Mouse (Mus musculus) CH12.LX (cell line): ENCODE measurements around the gene Lrp5. TPM values are rescaled to one million over a fixed set of nuclear protein-coding genes. Genes with fewer than 3 reads are reported as not detected.
A peak's percentile ranks its signal among the peaks of the same experiment; 100 is the strongest.

Experiments
- DNase-seq: peaks from one replicate; pipeline ENCODE4 v3.0.0-alpha.2; 2013; ENCODE audit errors: extremely low read depth
- H3K27ac ChIP-seq: 2 replicates; pipeline ENCODE4 v1.5.1; 2012; ENCODE audit warnings: low read depth, mild to moderate bottlenecking, control low read depth, moderate library complexity; ENCODE audit not compliant: insufficient read depth
- H3K27me3 ChIP-seq: replicated peaks from 2 replicates; pipeline ENCODE3; 2012; ENCODE audit warnings: inconsistent platforms
- H3K36me3 ChIP-seq, 2 experiments: replicated peaks in 1 of 2; 2 replicates each; pipeline versions ENCODE3 to v1.6.1; 2012; ENCODE audit warnings: inconsistent platforms in 1 of 2, low read length in 1 of 2, mild to moderate bottlenecking in 1 of 2, mixed read lengths in 1 of 2, moderate library complexity in 1 of 2; ENCODE audit not compliant: control insufficient read depth in 1 of 2, insufficient read depth in 1 of 2
- H3K4me1 ChIP-seq, 2 experiments: 2 replicates each; pipeline ENCODE4 v1.6.1; 2012; ENCODE audit warnings: inconsistent platforms in 1 of 2, moderate library complexity in 1 of 2; ENCODE audit not compliant: insufficient read depth in 2 of 2, control insufficient read depth in 1 of 2
- H3K4me2 ChIP-seq: 2 replicates; pipeline ENCODE4 v1.6.1; 2012; ENCODE audit warnings: low read depth, mild to moderate bottlenecking, control low read depth; ENCODE audit not compliant: poor library complexity, insufficient read depth, severe bottlenecking
- H3K4me3 ChIP-seq, 3 experiments: fragments of 150-350 bp in 1 of 3; sonication (generic) in 1 of 3; replicated peaks in 1 of 3; 2 replicates each; pipeline versions ENCODE3 to v1.5.1; 2011 to 2012; ENCODE audit warnings: low read depth in 2 of 3, low read length in 2 of 3, mild to moderate bottlenecking in 2 of 3, moderate library complexity in 2 of 3, control low read depth in 1 of 3, improper control_type of control experiment in 1 of 3, inconsistent platforms in 1 of 3, mixed read lengths in 1 of 3; ENCODE audit not compliant: poor library complexity in 1 of 3
- H3K79me2 ChIP-seq: replicated peaks from 2 replicates; pipeline ENCODE4 v1.6.1; 2012; ENCODE audit warnings: mild to moderate bottlenecking, moderate library complexity; ENCODE audit not compliant: control insufficient read depth, poor library complexity, insufficient read depth, severe bottlenecking; ENCODE audit errors: extremely low read depth
- H3K9ac ChIP-seq: 2 replicates; pipeline ENCODE4 v1.6.1; 2012; ENCODE audit warnings: low read depth, mild to moderate bottlenecking, control low read depth, moderate library complexity; ENCODE audit not compliant: insufficient read depth
- H3K9me3 ChIP-seq: replicated peaks from 2 replicates; pipeline ENCODE3; 2012; ENCODE audit warnings: low read length, inconsistent platforms, mixed read lengths
- BHLHE40 ChIP-seq: IDR thresholded peaks from 2 replicates; pipeline ENCODE4 v1.6.1; 2011; ENCODE audit warnings: mild to moderate bottlenecking, low read depth, low read length, improper control_type of control experiment
- CTCF ChIP-seq, 2 experiments: IDR thresholded peaks in 1 of 2; conservative IDR thresholded peaks in 1 of 2; 2 replicates each; pipeline ENCODE4 v1.5.1; 2011 to 2012; ENCODE audit warnings: low read depth in 2 of 2, low read length in 2 of 2, improper control_type of control experiment in 1 of 2, inconsistent platforms in 1 of 2, mild to moderate bottlenecking in 1 of 2, moderate library complexity in 1 of 2
- ELF1 ChIP-seq: IDR thresholded peaks from 2 replicates; pipeline ENCODE4 v1.6.1; 2014; ENCODE audit warnings: low read depth, mild to moderate bottlenecking, inconsistent platforms, low read length, improper control_type of control experiment
- EP300 ChIP-seq: IDR thresholded peaks from 2 replicates; pipeline ENCODE4 v1.6.1; 2011; ENCODE audit warnings: low read length, improper control_type of control experiment
- ETS1 ChIP-seq: conservative IDR thresholded peaks from 2 replicates; pipeline ENCODE4 v1.6.1; 2012; ENCODE audit warnings: low read depth, mild to moderate bottlenecking, inconsistent platforms, low read length, improper control_type of control experiment, moderate library complexity
- HCFC1 ChIP-seq: IDR thresholded peaks from 2 replicates; pipeline ENCODE4 v1.6.1; 2012; ENCODE audit warnings: low read depth, mild to moderate bottlenecking, inconsistent platforms, low read length, improper control_type of control experiment
- JUND ChIP-seq: conservative IDR thresholded peaks from 2 replicates; pipeline ENCODE4 v1.6.1; 2011; ENCODE audit warnings: low read depth, low read length, improper control_type of control experiment
- MAX ChIP-seq: IDR thresholded peaks from 2 replicates; pipeline ENCODE4 v1.6.1; 2011; ENCODE audit warnings: low read length, improper control_type of control experiment
- MYC ChIP-seq: IDR thresholded peaks from 2 replicates; pipeline ENCODE4 v1.6.1; 2011; ENCODE audit warnings: low read depth, mild to moderate bottlenecking, improper control_type of control experiment, low read length
- NRF1 ChIP-seq: IDR thresholded peaks from 2 replicates; pipeline ENCODE4 v1.6.1; 2014; ENCODE audit warnings: low read depth, mild to moderate bottlenecking, inconsistent platforms, low read length, improper control_type of control experiment, moderate library complexity
- PAX5 ChIP-seq: IDR thresholded peaks from 2 replicates; pipeline ENCODE4 v1.6.1; 2012; ENCODE audit warnings: low read length, inconsistent platforms, mixed read lengths
- POLR2A ChIP-seq: IDR thresholded peaks from 2 replicates; pipeline ENCODE4 v1.6.1; 2011; ENCODE audit warnings: low read depth, mild to moderate bottlenecking, improper control_type of control experiment, low read length
- RAD21 ChIP-seq: IDR thresholded peaks from 2 replicates; pipeline ENCODE4 v1.6.1; 2011; ENCODE audit warnings: low read depth, mild to moderate bottlenecking, low read length, improper control_type of control experiment, moderate library complexity
- SIN3A ChIP-seq: IDR thresholded peaks from 2 replicates; pipeline ENCODE4 v1.6.1; 2012; ENCODE audit warnings: low read length, improper control_type of control experiment, inconsistent platforms
- SMC3 ChIP-seq: IDR thresholded peaks from 2 replicates; pipeline ENCODE4 v1.6.1; 2011; ENCODE audit warnings: low read depth, low read length, improper control_type of control experiment
- TCF12 ChIP-seq: IDR thresholded peaks from 2 replicates; pipeline ENCODE4 v1.6.1; 2014; ENCODE audit warnings: low read depth, mild to moderate bottlenecking, inconsistent platforms, low read length, improper control_type of control experiment
- UBTF ChIP-seq: IDR thresholded peaks from 2 replicates; pipeline ENCODE4 v1.6.1; 2012; ENCODE audit warnings: low read depth, mild to moderate bottlenecking, inconsistent platforms, low read length, improper control_type of control experiment, moderate library complexity
- USF1 ChIP-seq: IDR thresholded peaks from 2 replicates; pipeline ENCODE4 v1.6.1; 2014; ENCODE audit warnings: low read depth, mild to moderate bottlenecking, inconsistent platforms, low read length, improper control_type of control experiment
- ZMIZ1 ChIP-seq: IDR thresholded peaks from 2 replicates; pipeline ENCODE4 v1.6.1; 2012; ENCODE audit warnings: low read depth, mild to moderate bottlenecking, inconsistent platforms, low read length, improper control_type of control experiment
- ZNF384 ChIP-seq: IDR thresholded peaks from 2 replicates; pipeline ENCODE4 v1.6.1; 2012; ENCODE audit warnings: low read depth, low read length, improper control_type of control experiment, inconsistent platforms
- dilution Hi-C: fragments of 300-500 bp; cut with MboI; formaldehyde crosslinking; loops from 2 replicates; pipeline ENCODE4 v1.14.3; 2020; ENCODE audit warnings: low sequenced_read_pairs; ENCODE audit not compliant: extremely low pct_unique_long_range_greater_than_20kb, extremely low pct_ligation_motif_present
- in situ Hi-C: fragments of 300-500 bp; cut with MboI; formaldehyde crosslinking; loops from 3 replicates; pipeline ENCODE4 v1.14.3; 2019; ENCODE audit warnings: low sequenced_read_pairs, low pct_ligation_motif_present, low pct_unique_long_range_greater_than_20kb, mixed read lengths
- polyA plus RNA-seq: library from polyadenylated mRNA; unstranded; fragments of >175 nt; gene quantifications from 2 replicates; pipeline ENCODE4 v1.2.1, GENCODE M21; 2012; ENCODE audit warnings: low read depth; ENCODE audit not compliant: insufficient read length
- total RNA-seq, 2 experiments: library from RNA; depleted of rRNA; stranded (reverse); fragments of 300-350 nt in 1 of 2; fragments of >200 nt in 1 of 2; gene quantifications; 2 replicates each; pipeline ENCODE4 v1.2.3; 2012 to 2014

The Lrp5 gene
- total and polyA plus RNA-seq, 3 experiments, result 0.13 to 1.4 (median 1.1) TPM

DNA sequence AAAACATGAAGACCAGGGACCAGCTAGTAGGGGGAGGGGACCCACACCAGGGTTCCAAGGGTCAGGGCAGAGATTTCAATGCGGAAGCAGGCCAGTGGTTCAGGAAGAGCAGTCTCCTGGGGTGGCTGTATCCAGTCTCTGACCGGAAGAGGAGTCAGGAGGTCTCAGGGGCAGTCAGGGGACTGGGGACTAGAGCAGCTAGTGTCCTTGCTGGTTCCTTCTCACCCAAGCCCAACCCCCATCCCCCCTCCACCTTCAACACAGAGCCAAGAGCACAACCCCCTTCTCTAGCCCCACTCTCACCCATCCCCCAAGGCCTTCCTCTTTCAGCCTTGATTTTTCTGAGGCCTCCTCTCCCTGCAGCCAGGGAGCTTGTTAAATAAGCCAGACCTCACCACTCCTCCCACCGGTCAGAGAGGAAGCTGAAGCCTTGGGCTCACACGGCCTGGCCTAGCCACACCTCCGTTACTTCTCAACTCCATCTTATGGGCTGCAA is 1.4 kb upstream of the Lrp5 start:
- peaks cover 27% of the 10 kb centered on the region for H3K27me3 ChIP-seq
- H3K79me2 ChIP-seq, result no peaks in the 10 kb centered on the region
- peaks cover 4% of the 10 kb centered on the region for H3K9me3 ChIP-seq
- in situ Hi-C loops (no loop called here), dilution Hi-C loops (no loop called here)
- H3K4me3 ChIP-seq, result no peak overlapping the region
- H3K4me1 ChIP-seq, result no peaks in the 10 kb centered on the region; a peak in 1 of 4 replicates
- TF ChIP-seq EP300, result no peak
- no peak for TF ChIP-seq MAX
- TF ChIP-seq SMC3, result no peak
- no peak for TF ChIP-seq ETS1
- TF ChIP-seq PAX5, result no peak
- no peak for TF ChIP-seq BHLHE40
- no peak for TF ChIP-seq ELF1
- no peak for TF ChIP-seq ZNF384
- no peak for TF ChIP-seq RAD21
- TF ChIP-seq UBTF, result no peak
- no peak for TF ChIP-seq NRF1
- TF ChIP-seq MYC, result no peak
- no peak for TF ChIP-seq TCF12
- no peak for TF ChIP-seq SIN3A
- no peak for TF ChIP-seq HCFC1
- no peak for TF ChIP-seq USF1
- TF ChIP-seq POLR2A, result no peak
- no peak for TF ChIP-seq JUND
- no peak overlapping the region for H3K9ac ChIP-seq
- no peak overlapping the region for H3K4me2 ChIP-seq
- no peaks in the 10 kb centered on the region for H3K36me3 ChIP-seq
- H3K27ac ChIP-seq, result no peak overlapping the region
- DNase-seq, result no peak

DNA sequence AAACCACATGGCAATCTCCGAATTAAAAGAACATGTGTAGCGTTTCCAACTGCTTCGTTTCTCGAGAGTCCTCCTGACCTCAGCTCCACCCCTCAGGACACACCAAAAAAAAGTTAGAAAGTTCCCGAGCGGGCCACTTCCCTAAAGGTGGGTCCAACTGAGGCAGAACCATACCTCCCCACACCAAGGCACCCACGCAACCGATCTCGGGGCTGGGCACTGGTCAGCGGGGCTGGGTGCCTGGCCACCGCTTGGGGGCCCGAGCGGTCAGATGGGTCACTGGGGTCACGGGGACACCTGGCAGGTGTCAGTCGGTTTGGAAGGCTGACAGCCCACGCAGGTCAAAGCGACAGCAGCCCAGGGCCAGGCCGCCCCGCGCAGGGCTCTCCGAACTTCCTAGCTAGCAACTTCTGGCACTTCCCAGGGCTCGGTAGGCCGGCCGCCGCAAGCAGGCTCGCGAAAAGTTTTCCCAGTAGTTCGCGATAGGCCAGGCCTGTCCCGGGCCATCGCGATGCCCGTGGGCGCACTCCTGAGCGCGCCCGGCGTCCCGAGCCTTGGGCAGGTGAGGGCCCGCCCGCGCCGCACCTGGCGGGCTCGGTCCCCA is 651 bp downstream of the Lrp5 start:
- DNase-seq, result no peak
- TF ChIP-seq CTCF (conservative IDR thresholded peaks at IDR 0.05 in 1 of 2, IDR thresholded peaks at IDR 0.05 in 1 of 2; ENCODE audit: low read depth in 2 of 2, low read length in 2 of 2) (no peak), MYC (no peak), ELF1 (no peak), ZMIZ1 (no peak), POLR2A (no peak)
- no peaks in the 10 kb centered on the region for H3K36me3 ChIP-seq
- dilution Hi-C loops (no loop called here), in situ Hi-C loops (no loop called here)
- no peak overlapping the region for H3K9ac ChIP-seq
- H3K79me2 ChIP-seq, result no peaks in the 10 kb centered on the region
- H3K4me3 ChIP-seq, result peak overlapping the region in 1 of 3 experiments; percentile 48
- peaks cover 0 to 5% of the 10 kb centered on the region in 2 experiments; a peak in 1 of 4 replicates for H3K4me1 ChIP-seq
- peaks cover 30% of the 10 kb centered on the region for H3K27me3 ChIP-seq
- peaks cover 4% of the 10 kb centered on the region for H3K9me3 ChIP-seq
- H3K27ac ChIP-seq, result no peak overlapping the region
- H3K4me2 ChIP-seq, result peak overlapping the region; percentile 54
